Mouse (Mus musculus): Measurements from ENCODE around the gene Scgb1c1. TPM values are rescaled to one million over a fixed set of nuclear protein-coding genes. Genes with fewer than 3 reads are reported as not detected.

The Scgb1c1 gene
- total and polyA plus RNA-seq, 3 experiments: not detected

- no peak overlapping the region for H3K4me2 ChIP-seq (ENCODE audit: insufficient read depth, low read depth, poor library complexity, severe bottlenecking)
- H3K9ac ChIP-seq (ENCODE audit: insufficient read depth, low read depth): no peak overlapping the region
- H3K4me1 ChIP-seq (ENCODE audit: control insufficient read depth in 1 of 2, insufficient read depth in 2 of 2): no peaks in the 10 kb centered on the region; a peak in 1 of 4 replicates
- H3K9me3 ChIP-seq (replicated peaks; ENCODE audit: low read length): no peaks in the 10 kb centered on the region
- no peak for DNase-seq (ENCODE audit: extremely low read depth)
- H3K36me3 ChIP-seq (replicated peaks in 1 of 2; ENCODE audit: control insufficient read depth in 1 of 2, insufficient read depth in 1 of 2, low read length in 1 of 2): no peaks in the 10 kb centered on the region
- TF ChIP-seq E2F4 (IDR thresholded peaks at IDR 0.05; ENCODE audit: insufficient replicate concordance, low read depth, low read length) (no peak), NRF1 (IDR thresholded peaks at IDR 0.05; ENCODE audit: low read depth, low read length) (no peak), MYC (IDR thresholded peaks at IDR 0.05; ENCODE audit: low read depth, low read length) (no peak)
- H3K79me2 ChIP-seq (replicated peaks; ENCODE audit: control insufficient read depth, extremely low read depth, insufficient read depth, poor library complexity, severe bottlenecking): no peaks in the 10 kb centered on the region
- peaks cover 75% of the 10 kb centered on the region for H3K27me3 ChIP-seq (replicated peaks)
- H3K27ac ChIP-seq (ENCODE audit: insufficient read depth, low read depth): no peak overlapping the region
- dilution Hi-C loops (cut with MboI; ENCODE audit: extremely low pct_ligation_motif_present, extremely low pct_unique_long_range_greater_than_20kb, low sequenced_read_pairs): no loop called here
- in situ Hi-C loops (cut with MboI; ENCODE audit: low pct_ligation_motif_present, low pct_unique_long_range_greater_than_20kb, low sequenced_read_pairs): loop anchor here (25.0 kb wide), 1 partner anchor 744 kb away; the partner anchor contains the start of genes Caly and Prap1
- no peak overlapping the region for H3K4me3 ChIP-seq (replicated peaks in 1 of 3; ENCODE audit: low read depth in 2 of 3, low read length in 2 of 3, poor library complexity in 1 of 3)
These were observed 13.9 kb upstream of the Scgb1c1 start for GRCm38 (mm10) chr7:140831447-140831846.

- in situ Hi-C loops (cut with MboI; ENCODE audit: low pct_ligation_motif_present, low pct_unique_long_range_greater_than_20kb, low sequenced_read_pairs): loop anchor here (25.0 kb wide), 1 partner anchor 746 kb away; the partner anchor contains the start of genes Caly and Prap1
- dilution Hi-C loops (cut with MboI; ENCODE audit: extremely low pct_ligation_motif_present, extremely low pct_unique_long_range_greater_than_20kb, low sequenced_read_pairs): no loop called here
These were observed 12.0 kb upstream of the Scgb1c1 start for GRCm38 (mm10) chr7:140833341-140833740.

GRCm38 (mm10) chr7:140834968-140835757, 10.2 kb upstream of the Scgb1c1 start, which contains the start of gene Urah:
Gene Urah, plus strand, starts transcription at chr7:140835018.
- no peak within 1 kb of the TSS for H3K4me3 ChIP-seq (replicated peaks in 1 of 3; ENCODE audit: low read depth in 2 of 3, low read length in 2 of 3, poor library complexity in 1 of 3)
- no peak for TF ChIP-seq ZKSCAN1 (IDR thresholded peaks at IDR 0.05; ENCODE audit: borderline replicate concordance, low read depth, low read length)
- TF ChIP-seq SMC3 (IDR thresholded peaks at IDR 0.05; ENCODE audit: low read depth, low read length): no peak
- TF ChIP-seq RAD21 (IDR thresholded peaks at IDR 0.05; ENCODE audit: low read depth, low read length): no peak
- no peak for TF ChIP-seq MAFK (IDR thresholded peaks at IDR 0.05; ENCODE audit: insufficient replicate concordance, low read length)
- no peak for TF ChIP-seq NRF1 (IDR thresholded peaks at IDR 0.05; ENCODE audit: low read depth, low read length)
- no peak for TF ChIP-seq USF1 (IDR thresholded peaks at IDR 0.05; ENCODE audit: low read depth, low read length)
- TF ChIP-seq TBP (conservative IDR thresholded peaks at IDR 0.05; ENCODE audit: low read depth, low read length): no peak
- TF ChIP-seq ELF1 (IDR thresholded peaks at IDR 0.05; ENCODE audit: low read depth, low read length): no peak
- no peak for TF ChIP-seq IRF4 (IDR thresholded peaks at IDR 0.05; ENCODE audit: low read depth, low read length)
- no peak for TF ChIP-seq NELFE (IDR thresholded peaks at IDR 0.05; ENCODE audit: low read depth, low read length)
- no peak for TF ChIP-seq CHD1 (IDR thresholded peaks at IDR 0.05; ENCODE audit: low read depth, low read length)
- no peak for TF ChIP-seq POLR2A (IDR thresholded peaks at IDR 0.05; ENCODE audit: low read depth, low read length)
- TF ChIP-seq EP300 (IDR thresholded peaks at IDR 0.05; ENCODE audit: low read length): no peak
- TF ChIP-seq MAX (IDR thresholded peaks at IDR 0.05; ENCODE audit: low read length): no peak
- no peak for TF ChIP-seq ZC3H11A (IDR thresholded peaks at IDR 0.05; ENCODE audit: low read depth, low read length)
- no peak for TF ChIP-seq MAZ (IDR thresholded peaks at IDR 0.05; ENCODE audit: low read depth, low read length)
- TF ChIP-seq MYC (IDR thresholded peaks at IDR 0.05; ENCODE audit: low read depth, low read length): no peak
- TF ChIP-seq ETS1 (conservative IDR thresholded peaks at IDR 0.05; ENCODE audit: low read depth, low read length): no peak

More at GRCm38 (mm10) chr7:140833341-140833740, 12.0 kb upstream of the Scgb1c1 start:
- no peaks in the 10 kb centered on the region for H3K9me3 ChIP-seq (replicated peaks; ENCODE audit: low read length)
- no peaks in the 10 kb centered on the region for H3K79me2 ChIP-seq (replicated peaks; ENCODE audit: control insufficient read depth, extremely low read depth, insufficient read depth, poor library complexity, severe bottlenecking)
- no peak overlapping the region for H3K4me3 ChIP-seq (replicated peaks in 1 of 3; ENCODE audit: low read depth in 2 of 3, low read length in 2 of 3, poor library complexity in 1 of 3)
- no peaks in the 10 kb centered on the region for H3K4me1 ChIP-seq (ENCODE audit: control insufficient read depth in 1 of 2, insufficient read depth in 2 of 2)
- peaks cover 77% of the 10 kb centered on the region for H3K27me3 ChIP-seq (replicated peaks)
- no peaks in the 10 kb centered on the region for H3K36me3 ChIP-seq (replicated peaks in 1 of 2; ENCODE audit: control insufficient read depth in 1 of 2, insufficient read depth in 1 of 2, low read length in 1 of 2)
- no peak overlapping the region for H3K4me2 ChIP-seq (ENCODE audit: insufficient read depth, low read depth, poor library complexity, severe bottlenecking)
- no peak overlapping the region for H3K27ac ChIP-seq (ENCODE audit: insufficient read depth, low read depth)
- TF ChIP-seq KAT2A (IDR thresholded peaks at IDR 0.05; ENCODE audit: insufficient replicate concordance, low read length) (no peak), POLR2A (IDR thresholded peaks at IDR 0.05; ENCODE audit: low read depth, low read length) (no peak), POLR2AphosphoS2 (IDR thresholded peaks at IDR 0.05; ENCODE audit: low read depth, low read length) (no peak), MAX (IDR thresholded peaks at IDR 0.05; ENCODE audit: low read length) (no peak), HCFC1 (IDR thresholded peaks at IDR 0.05; ENCODE audit: low read depth, low read length) (no peak), ZC3H11A (IDR thresholded peaks at IDR 0.05; ENCODE audit: low read depth, low read length) (no peak), CHD2 (IDR thresholded peaks at IDR 0.05; ENCODE audit: low read length) (no peak), TBP (conservative IDR thresholded peaks at IDR 0.05; ENCODE audit: low read depth, low read length) (no peak), MEF2A (IDR thresholded peaks at IDR 0.05; ENCODE audit: borderline replicate concordance, low read depth, low read length) (no peak), MYC (IDR thresholded peaks at IDR 0.05; ENCODE audit: low read depth, low read length) (no peak), JUND (conservative IDR thresholded peaks at IDR 0.05; ENCODE audit: low read depth, low read length) (no peak), RAD21 (IDR thresholded peaks at IDR 0.05; ENCODE audit: low read depth, low read length) (no peak), GABPA (IDR thresholded peaks at IDR 0.05; ENCODE audit: insufficient replicate concordance, low read depth, low read length) (no peak), USF2 (conservative IDR thresholded peaks at IDR 0.05; ENCODE audit: low read depth, low read length) (no peak)
- no peak overlapping the region for H3K9ac ChIP-seq (ENCODE audit: insufficient read depth, low read depth)
- DNase-seq (ENCODE audit: extremely low read depth): no peak

More at GRCm38 (mm10) chr7:140834968-140835757, 10.2 kb upstream of the Scgb1c1 start, which contains the start of gene Urah:
- no peak for DNase-seq (ENCODE audit: extremely low read depth)
- H3K9ac ChIP-seq (ENCODE audit: insufficient read depth, low read depth): no peak within 1 kb of the TSS
- no peaks in the 10 kb centered on the region for H3K9me3 ChIP-seq (replicated peaks; ENCODE audit: low read length)
- in situ Hi-C loops (cut with MboI; ENCODE audit: low pct_ligation_motif_present, low pct_unique_long_range_greater_than_20kb, low sequenced_read_pairs): loop anchor here (25.0 kb wide), 1 partner anchor 748 kb away; the partner anchor contains the start of genes Caly and Prap1
- no peak within 1 kb of the TSS for H3K27ac ChIP-seq (ENCODE audit: insufficient read depth, low read depth)
- H3K4me1 ChIP-seq (ENCODE audit: control insufficient read depth in 1 of 2, insufficient read depth in 2 of 2): no peaks in the 10 kb centered on the region
- no peaks in the 10 kb centered on the region for H3K79me2 ChIP-seq (replicated peaks; ENCODE audit: control insufficient read depth, extremely low read depth, insufficient read depth, poor library complexity, severe bottlenecking)
- dilution Hi-C loops (cut with MboI; ENCODE audit: extremely low pct_ligation_motif_present, extremely low pct_unique_long_range_greater_than_20kb, low sequenced_read_pairs): no loop called here
- H3K27me3 ChIP-seq (replicated peaks): peaks cover 80% of the 10 kb centered on the region
- no peak within 1 kb of the TSS for H3K4me2 ChIP-seq (ENCODE audit: insufficient read depth, low read depth, poor library complexity, severe bottlenecking)
- no peaks in the 10 kb centered on the region for H3K36me3 ChIP-seq (replicated peaks in 1 of 2; ENCODE audit: control insufficient read depth in 1 of 2, insufficient read depth in 1 of 2, low read length in 1 of 2)
